22 mouse cellular contexts compared by ENCODE assay signal in genomic region chr13:97420773-97421172, GRCm38 (mm10).
"Had no signal": no experiment of that assay in that cellular context is flagged by ENCODE, and none has a peak within 500 bp of the region (broad histone marks: within the 10 kb centered on the region; RNA-seq: fewer than 3 reads in every experiment).

No protein-coding gene starts in this region.

- H3K9me3 ChIP-seq: heart, embryonic 12.5 days; hindbrain, embryonic 13.5 days; hindbrain, embryonic 15.5 days; limb, embryonic 12.5 days; liver, embryonic 13.5 days; liver, embryonic 15.5 days had no signal

- H3K4me1 ChIP-seq: liver, embryonic 13.5 days; liver, embryonic 15.5 days had no signal

- H3K4me2 ChIP-seq: heart, embryonic 12.5 days; hindbrain, embryonic 13.5 days; hindbrain, embryonic 15.5 days; limb, embryonic 12.5 days; liver, embryonic 11.5 days; liver, embryonic 13.5 days; liver, embryonic 15.5 days had no signal

- H3K27me3 ChIP-seq: hindbrain, embryonic 13.5 days; hindbrain, embryonic 15.5 days; limb, embryonic 12.5 days; liver, embryonic 15.5 days had no signal

- H3K27ac ChIP-seq: hindbrain, embryonic 13.5 days; hindbrain, embryonic 15.5 days; hindbrain, postnatal 0 days; limb, embryonic 12.5 days; liver, embryonic 13.5 days; liver, embryonic 15.5 days had no signal

- DNase-seq: forebrain, postnatal 0 days; gastrocnemius, postnatal 14 days; gastrocnemius, postnatal 36 days; heart, adult 18-20 months; heart, postnatal 10 days; kidney, adult 11 months; kidney, adult 8-10 months; kidney, postnatal 14 days; kidney, postnatal 36 days; layer of hippocampus, adult 9-11 months; layer of hippocampus, postnatal 36 days; left cerebral cortex, postnatal 4 days; liver; liver, embryonic 13.5 days had no signal

- H3K36me3 ChIP-seq: heart, embryonic 12.5 days; hindbrain, embryonic 13.5 days; hindbrain, embryonic 15.5 days; limb, embryonic 12.5 days; liver, embryonic 13.5 days; liver, embryonic 15.5 days had no signal

- H3K4me3 ChIP-seq: heart, embryonic 12.5 days; hindbrain, embryonic 13.5 days; hindbrain, embryonic 15.5 days; limb, embryonic 12.5 days; liver, embryonic 13.5 days; liver, embryonic 15.5 days had no signal

- ATAC-seq: forebrain, postnatal 0 days; hindbrain, postnatal 0 days; intestine, embryonic 16.5 days had no signal

- H3K9ac ChIP-seq: forebrain, postnatal 0 days; heart, embryonic 12.5 days; hindbrain, embryonic 13.5 days; hindbrain, embryonic 15.5 days; limb, embryonic 12.5 days; liver, embryonic 13.5 days; liver, embryonic 15.5 days had no signal
